Mouse (Mus musculus) kidney, postnatal 0 days (tissue): ENCODE results near the gene Myh10. TPM values are rescaled to one million over a fixed set of nuclear protein-coding genes. Genes with fewer than 3 reads are reported as not detected.

Source experiments
- ATAC-seq: fragments of 200-750 bp; cut with Nextera tagmentation; replicated peaks from 2 replicates; pipeline ENCODE4 v1.8.0; 2017; ENCODE audit warnings: low read depth, moderate number of reproducible peaks, moderate TSS enrichment, moderate library complexity; ENCODE audit not compliant: low FRiP score
- DNase-seq: peaks from one replicate; pipeline ENCODE4 v3.0.0-alpha.2; 2016; ENCODE audit warnings: low spot score
- H3K27ac ChIP-seq: fragments of 300-500 bp; sonication (generic); 2 replicates; pipeline ENCODE4 v1.5.1; 2014; ENCODE audit warnings: mild to moderate bottlenecking
- H3K27me3 ChIP-seq: fragments of 300-500 bp; sonication (generic); 2 replicates; pipeline ENCODE4 v1.6.1; 2014; ENCODE audit warnings: low read length, mixed read lengths; ENCODE audit not compliant: insufficient read depth
- H3K36me3 ChIP-seq: fragments of 300-500 bp; sonication (generic); 2 replicates; pipeline ENCODE4 v1.6.1; 2014; ENCODE audit warnings: low read length, mixed read lengths; ENCODE audit not compliant: insufficient read depth
- H3K4me1 ChIP-seq: fragments of 300-500 bp; sonication (generic); replicated peaks from 2 replicates; pipeline ENCODE4 v1.6.1; 2014; ENCODE audit warnings: antibody characterized with exemption, low read length, mixed read lengths; ENCODE audit not compliant: insufficient read depth
- H3K4me2 ChIP-seq: fragments of 300-500 bp; sonication (generic); 2 replicates; pipeline ENCODE4 v1.6.1; 2014; ENCODE audit warnings: mild to moderate bottlenecking, low read length, moderate library complexity, mixed read lengths
- H3K4me3 ChIP-seq: fragments of 300-500 bp; sonication (generic); replicated peaks from 2 replicates; pipeline ENCODE4 v1.5.1; 2014; ENCODE audit warnings: low read depth, low read length
- H3K9ac ChIP-seq: fragments of 300-500 bp; sonication (generic); 2 replicates; pipeline ENCODE4 v1.6.1; 2014; ENCODE audit warnings: low read depth, low read length
- H3K9me3 ChIP-seq: fragments of 300-500 bp; sonication (generic); replicated peaks from 2 replicates; pipeline ENCODE4 v1.6.1; 2016; ENCODE audit warnings: low read length, inconsistent platforms, mixed read lengths
- CTCF ChIP-seq: IDR thresholded peaks from 2 replicates; pipeline ENCODE4 v1.5.1; 2016; ENCODE audit warnings: antibody characterized with exemption, low read depth, mild to moderate bottlenecking, moderate library complexity
- WGBS: fragments of 180-500 bp; shearing (Covaris S2); extraction: QIAGEN DNeasy Blood & Tissue Kit; methylation state at CpG from one replicate; pipeline ENCODE4 v1.1.7; 2014; 5-methylcytosine and 5-hydroxymethylcytosine counted together
- polyA plus RNA-seq: library from polyadenylated mRNA; unstranded; fragments of >200 nt; fragmentation: Nextera tagmentation; extraction: Ambion mirVana; gene quantifications from 2 replicates; pipeline ENCODE4 v1.2.1, GENCODE M21; 2015

Myh10 gene
- polyA plus RNA-seq, 1 experiment from 2014 or later = 83.8 TPM

DNA sequence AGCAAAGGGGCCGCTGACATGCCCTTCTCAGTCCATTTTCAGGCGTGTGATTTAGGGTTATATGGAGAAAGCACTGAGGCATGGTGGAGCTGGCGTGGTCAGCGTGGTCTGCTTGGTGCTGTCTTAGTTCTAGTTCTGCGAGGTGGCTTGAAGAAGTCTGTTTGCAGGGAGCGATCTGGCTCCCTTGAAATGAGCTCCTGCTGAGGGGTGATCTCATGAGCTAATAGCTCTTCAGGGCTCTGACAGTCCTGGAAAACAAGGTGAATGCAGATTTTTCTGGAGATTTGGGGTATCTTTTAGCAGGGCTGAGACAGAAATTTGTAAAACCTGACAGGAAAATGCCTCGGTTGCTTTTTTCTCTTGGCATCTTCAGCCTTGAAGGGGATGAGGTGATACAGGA, 48.1 kb downstream of the Myh10 start:
- Histone ChIP-seq H3K9me3 (no peaks in the 10 kb centered on the region), H3K27me3 (no peaks in the 10 kb centered on the region), H3K4me2 (no peak overlapping the region), H3K4me1 (no peaks in the 10 kb centered on the region), H3K9ac (no peak overlapping the region), H3K4me3 (no peak overlapping the region), H3K36me3 (peaks cover 4% of the 10 kb centered on the region; the same call in 1 of the 2 replicates), H3K27ac (no peak overlapping the region)
- DNase-seq (no peak), ATAC-seq (no peak)
- TF ChIP-seq CTCF = no peak
- WGBS = 80% methylated on average over 7 of the region's 7 CpGs

DNA sequence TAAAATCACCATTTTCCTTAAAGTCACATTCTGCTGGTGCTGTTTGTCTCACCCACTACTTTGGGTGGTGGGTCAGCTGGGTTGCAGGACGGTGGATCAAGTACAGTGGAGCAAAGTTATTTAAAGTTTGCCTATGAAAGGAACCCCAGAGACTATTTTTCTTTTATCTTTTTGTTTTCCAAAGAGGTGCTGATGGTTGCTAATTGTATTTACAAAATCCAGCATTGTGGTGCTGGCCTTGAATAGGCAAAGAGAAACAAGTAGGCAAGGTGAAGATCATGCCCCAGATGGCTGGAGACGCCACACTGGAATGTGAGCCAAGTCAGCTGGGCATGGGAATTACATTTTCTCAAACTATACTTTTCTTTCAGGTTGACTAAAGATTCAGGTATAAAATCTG, 51.3 kb downstream of the Myh10 start:
- Histone ChIP-seq H3K27ac (no peak overlapping the region), H3K36me3 (peaks cover 10% of the 10 kb centered on the region; the same call in 1 of the 2 replicates), H3K9me3 (no peaks in the 10 kb centered on the region), H3K27me3 (no peaks in the 10 kb centered on the region), H3K4me1 (no peaks in the 10 kb centered on the region), H3K9ac (no peak overlapping the region), H3K4me3 (no peak overlapping the region), H3K4me2 (no peak overlapping the region)
- 88% methylated on average over 2 of the region's 2 CpGs for WGBS
- no peak for TF ChIP-seq CTCF
- ATAC-seq = no peak
- DNase-seq = no peak

DNA sequence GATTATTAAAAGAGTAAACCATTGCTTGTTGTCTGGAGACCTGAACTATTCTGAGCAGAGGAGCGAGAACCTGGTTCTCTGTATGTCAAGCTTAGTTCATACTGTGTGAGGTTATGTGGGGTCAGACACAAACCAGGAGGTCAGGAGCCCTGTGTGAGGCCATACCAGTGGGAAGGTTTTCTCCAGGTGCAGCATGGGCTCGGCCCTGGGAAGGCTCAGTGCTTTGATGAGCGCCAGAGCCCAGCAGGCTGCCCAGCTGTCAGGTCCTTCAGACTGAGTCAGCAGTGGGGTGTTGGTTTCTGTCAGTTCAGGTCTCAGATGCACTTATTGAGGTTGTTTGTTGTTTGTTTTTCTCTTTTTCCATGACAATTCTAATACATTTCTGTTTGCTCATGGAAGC, 52.8 kb downstream of the Myh10 start:
- WGBS = 82% methylated on average over 3 of the region's 3 CpGs
- peaks cover 7% of the 10 kb centered on the region; the same call in 1 of the 2 replicates for H3K36me3 ChIP-seq

DNA sequence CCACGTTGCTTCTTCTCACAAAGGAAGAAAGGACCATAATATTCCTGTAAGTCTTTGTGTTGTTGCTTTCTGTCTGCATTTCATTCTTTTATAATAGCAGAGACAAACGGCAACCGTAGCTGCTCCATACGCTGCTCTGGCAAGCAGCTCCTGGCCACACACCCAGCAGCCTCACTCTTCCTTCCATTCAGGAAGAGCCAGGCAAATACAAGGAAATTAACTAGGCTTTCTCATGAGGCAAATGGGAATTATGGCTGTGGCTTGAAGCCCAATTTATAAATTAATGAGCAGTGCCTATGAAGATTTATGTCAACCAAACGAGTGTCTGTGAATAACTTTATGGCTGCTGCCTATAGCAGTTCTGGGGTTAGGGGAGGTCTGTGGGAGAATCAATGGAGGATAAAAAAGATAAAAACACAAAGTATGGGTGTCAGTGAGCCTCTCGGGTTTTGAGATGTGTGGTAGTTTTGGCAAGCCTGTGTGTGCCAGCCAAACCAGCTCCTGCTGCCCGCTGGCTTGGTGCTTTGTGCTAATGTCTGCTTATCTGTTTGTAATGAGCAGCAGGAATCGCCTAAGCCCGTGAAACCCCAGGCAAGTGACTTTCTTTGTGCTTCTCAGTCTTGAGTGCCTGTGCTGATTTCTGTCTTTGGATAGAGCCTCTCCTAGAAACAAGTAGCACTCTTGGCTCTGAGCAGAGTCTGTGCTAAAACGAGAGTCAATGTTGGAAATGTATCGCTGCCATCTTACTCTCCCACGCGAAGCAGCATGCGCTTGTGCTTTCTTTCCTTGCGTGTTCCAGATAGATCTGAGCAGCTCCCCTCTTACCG, 54.2 kb downstream of the Myh10 start:
- H3K9ac ChIP-seq = no peak overlapping the region
- H3K4me3 ChIP-seq = no peak overlapping the region
- H3K27ac ChIP-seq = peak overlapping the region; percentile 52; the same call in 1 of the 2 replicates
- no peak overlapping the region for H3K4me2 ChIP-seq
- 65% methylated on average over 16 of the region's 16 CpGs for WGBS
- peak; percentile 61 for DNase-seq
- no peak for TF ChIP-seq CTCF
- no peaks in the 10 kb centered on the region for H3K9me3 ChIP-seq
- ATAC-seq = no peak
- peaks cover 7% of the 10 kb centered on the region; the same call in 1 of the 2 replicates for H3K36me3 ChIP-seq
- H3K4me1 ChIP-seq = no peaks in the 10 kb centered on the region; the same call in 1 of the 2 replicates
- H3K27me3 ChIP-seq = no peaks in the 10 kb centered on the region

More for the DNA sequence above, 52.8 kb downstream of the Myh10 start:
- Histone ChIP-seq H3K4me3 (no peak overlapping the region), H3K27me3 (no peaks in the 10 kb centered on the region), H3K4me2 (no peak overlapping the region), H3K9ac (no peak overlapping the region), H3K27ac (no peak overlapping the region), H3K4me1 (no peaks in the 10 kb centered on the region), H3K9me3 (no peaks in the 10 kb centered on the region)
- TF ChIP-seq CTCF = no peak
- DNase-seq = no peak
- no peak for ATAC-seq

DNA sequence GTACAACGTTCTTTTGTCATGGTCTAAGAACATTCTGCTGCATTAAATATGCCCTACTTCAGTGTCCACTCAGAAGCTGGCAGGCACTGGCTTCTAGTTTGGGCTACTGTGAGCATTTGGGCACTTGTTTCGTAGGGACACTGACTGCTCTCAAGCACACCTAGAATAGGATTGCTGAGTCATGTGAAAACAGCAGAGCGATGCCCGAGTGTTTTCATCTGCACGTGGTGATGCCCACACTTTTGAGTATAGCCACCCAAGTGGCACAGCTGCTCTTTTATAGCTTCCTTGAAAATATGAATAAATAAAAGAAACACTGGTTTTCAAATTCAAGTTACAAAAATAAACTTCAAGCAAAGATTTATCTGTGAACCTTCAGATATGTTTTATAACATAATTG, 56.8 kb downstream of the Myh10 start:
- WGBS = 83% methylated on average over 5 of the region's 5 CpGs
- Histone ChIP-seq H3K36me3 (peaks cover 7% of the 10 kb centered on the region; the same call in 1 of the 2 replicates), H3K9me3 (no peaks in the 10 kb centered on the region), H3K4me2 (no peak overlapping the region), H3K4me1 (peaks cover 6% of the 10 kb centered on the region), H3K9ac (no peak overlapping the region), H3K27ac (no peak overlapping the region), H3K27me3 (no peaks in the 10 kb centered on the region), H3K4me3 (no peak overlapping the region)
- DNase-seq (no peak), ATAC-seq (no peak)
- TF ChIP-seq CTCF = no peak

DNA sequence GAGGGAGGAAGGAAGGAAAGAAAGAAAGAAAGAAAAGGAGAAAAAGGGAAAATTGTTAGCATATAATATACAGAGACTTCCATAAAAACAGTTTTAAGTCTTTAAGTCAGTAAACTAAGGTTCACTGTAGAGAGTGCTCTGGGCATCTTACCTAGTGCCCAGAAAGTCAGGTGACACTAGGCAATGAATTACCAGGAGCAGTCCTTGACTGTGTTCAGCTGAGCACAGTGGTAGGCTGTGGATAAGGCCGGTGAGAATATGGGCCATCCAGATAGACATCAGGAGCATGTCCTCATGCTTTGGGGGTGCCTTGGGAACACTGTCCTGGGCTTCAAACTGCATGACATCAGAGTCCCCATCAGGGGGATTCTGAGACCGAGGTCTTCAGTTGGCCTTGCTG, 58.8 kb downstream of the Myh10 start:
- Histone ChIP-seq H3K9ac (no peak overlapping the region), H3K4me1 (peaks cover 16% of the 10 kb centered on the region), H3K4me2 (no peak overlapping the region), H3K9me3 (no peaks in the 10 kb centered on the region), H3K27ac (no peak overlapping the region), H3K4me3 (no peak overlapping the region), H3K36me3 (peaks cover 10% of the 10 kb centered on the region; the same call in 1 of the 2 replicates), H3K27me3 (no peaks in the 10 kb centered on the region)
- WGBS = 64% methylated on average over 2 of the region's 2 CpGs
- ATAC-seq (peak; percentile 78), DNase-seq (no peak)
- no peak for TF ChIP-seq CTCF
